Mouse (Mus musculus) midbrain, postnatal 0 days (tissue): ENCODE measurements around the gene Slco2a1. TPM values are rescaled to one million over a fixed set of nuclear protein-coding genes. Genes with fewer than 3 reads are reported as not detected.

Experiments
- ATAC-seq: fragments of 200-750 bp; cut with Nextera tagmentation; 2 replicates; pipeline ENCODE4 v1.8.0; 2017; ENCODE audit warnings: moderate number of reproducible peaks, mild to moderate bottlenecking, moderate TSS enrichment, moderate library complexity; ENCODE audit not compliant: low FRiP score
- DNase-seq: peaks from one replicate; pipeline ENCODE4 v3.0.0-alpha.2; 2015; ENCODE audit warnings: low spot score
- H3K27ac ChIP-seq: fragments of 300-500 bp; sonication (generic); 2 replicates; pipeline ENCODE4 v1.5.1; 2014; ENCODE audit warnings: low read depth, mild to moderate bottlenecking, low read length, mixed read lengths
- H3K27me3 ChIP-seq: fragments of 300-500 bp; sonication (generic); 2 replicates; pipeline ENCODE4 v1.6.1; 2014; ENCODE audit warnings: low read length, control low read depth, mixed read lengths; ENCODE audit not compliant: insufficient read depth
- H3K36me3 ChIP-seq: fragments of 300-500 bp; sonication (generic); 2 replicates; pipeline ENCODE4 v1.6.1; 2014; ENCODE audit warnings: low read length, control low read depth, mixed read lengths; ENCODE audit not compliant: insufficient read depth
- H3K4me1 ChIP-seq: fragments of 300-500 bp; sonication (generic); 2 replicates; pipeline ENCODE4 v1.6.1; 2014; ENCODE audit warnings: mild to moderate bottlenecking, control low read depth, antibody characterized with exemption, low read length, mixed read lengths; ENCODE audit not compliant: insufficient read depth
- H3K4me2 ChIP-seq: fragments of 300-500 bp; sonication (generic); 2 replicates; pipeline ENCODE4 v1.6.1; 2014; ENCODE audit warnings: low read depth, mild to moderate bottlenecking, low read length, mixed read lengths; ENCODE audit not compliant: poor library complexity, severe bottlenecking
- H3K4me3 ChIP-seq: fragments of 300-500 bp; sonication (generic); 2 replicates; pipeline ENCODE4 v1.5.1; 2014; ENCODE audit warnings: low read depth, mild to moderate bottlenecking, low read length, moderate library complexity
- H3K9ac ChIP-seq: fragments of 300-500 bp; sonication (generic); replicated peaks from 2 replicates; pipeline ENCODE4 v1.6.1; 2014; ENCODE audit warnings: mild to moderate bottlenecking, low read length, moderate library complexity, mixed read lengths; ENCODE audit not compliant: poor library complexity, severe bottlenecking
- H3K9me3 ChIP-seq: fragments of 300-500 bp; sonication (generic); 2 replicates; pipeline ENCODE4 v1.6.1; 2016; ENCODE audit warnings: low read length, control low read depth
- CTCF ChIP-seq: IDR thresholded peaks from 2 replicates; pipeline ENCODE4 v1.5.1; 2016; ENCODE audit warnings: antibody characterized with exemption, mild to moderate bottlenecking
- WGBS: fragments of 180-500 bp; shearing (Covaris S2); extraction: QIAGEN DNeasy Blood & Tissue Kit; methylation state at CpG from one replicate; pipeline ENCODE4 v1.1.7; 2014; 5-methylcytosine and 5-hydroxymethylcytosine counted together
- polyA plus RNA-seq: library from polyadenylated mRNA; unstranded; fragments of >200 nt; fragmentation: Nextera tagmentation; extraction: Ambion mirVana; gene quantifications from 2 replicates; pipeline ENCODE4 v1.2.1, GENCODE M21; 2015
- total RNA-seq: library from RNA; depleted of rRNA; stranded (reverse); fragments of >200 nt; gene quantifications from 2 replicates; pipeline ENCODE4 v1.2.3, GENCODE M21; 2014

Gene Slco2a1
- total and polyA plus RNA-seq, 2 experiments from 2014 or later, result 4.2 to 9.3 TPM

DNA sequence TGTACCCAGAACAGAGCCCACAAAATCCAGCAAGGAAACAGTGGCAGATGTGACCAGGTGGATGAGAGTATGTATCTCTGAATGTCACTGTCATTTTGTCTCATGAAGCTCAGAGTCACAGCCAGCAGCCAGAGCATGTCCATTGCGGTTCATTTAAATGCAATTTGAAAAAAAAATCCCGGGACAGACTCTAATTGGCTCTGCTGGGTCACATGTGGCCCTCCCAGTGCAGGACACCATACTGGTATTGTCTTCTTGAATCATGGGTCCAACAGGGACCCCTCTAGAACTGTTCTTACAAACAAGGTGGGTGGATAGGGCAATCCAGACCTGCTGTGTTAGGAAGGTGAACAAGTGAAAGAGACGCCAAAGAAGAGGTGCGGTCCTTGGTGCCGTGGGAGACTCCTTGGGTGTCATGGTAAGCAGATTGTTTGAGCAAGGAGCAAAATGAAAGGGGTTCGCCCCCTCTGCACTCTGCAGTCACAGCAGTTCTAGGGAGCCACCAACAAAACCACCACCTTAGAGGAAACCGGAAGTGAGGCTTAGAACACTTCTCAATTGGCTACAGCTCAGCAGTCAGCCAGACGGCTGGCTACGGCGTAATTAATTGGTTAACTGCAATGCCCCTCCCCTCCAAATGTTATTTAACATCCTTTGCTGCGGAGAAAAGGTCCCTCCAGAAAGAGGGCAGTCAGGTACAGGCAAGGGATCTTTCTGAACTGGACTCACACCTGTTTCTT lies 38.8 kb downstream of the Slco2a1 start:
- no peaks in the 10 kb centered on the region for H3K27me3 ChIP-seq
- 80% methylated on average over 11 of the region's 11 CpGs for WGBS

GRCm38 (mm10) chr9:103029012-103029411 lies 40.5 kb downstream of the Slco2a1 start:
- H3K9me3 ChIP-seq, result no peaks in the 10 kb centered on the region
- no peaks in the 10 kb centered on the region for H3K4me1 ChIP-seq
- no peak overlapping the region for H3K27ac ChIP-seq
- H3K9ac ChIP-seq, result no peak overlapping the region
- no peaks in the 10 kb centered on the region for H3K36me3 ChIP-seq
- H3K4me3 ChIP-seq, result no peak overlapping the region
- no peak for TF ChIP-seq CTCF
- WGBS, result 64% methylated on average over 8 of the region's 8 CpGs
- ATAC-seq (no peak), DNase-seq (no peak)
- H3K27me3 ChIP-seq, result no peaks in the 10 kb centered on the region
- no peak overlapping the region for H3K4me2 ChIP-seq

More for the DNA sequence above, 38.8 kb downstream of the Slco2a1 start:
- H3K9me3 ChIP-seq, result no peaks in the 10 kb centered on the region
- DNase-seq (no peak), ATAC-seq (no peak)
- H3K9ac ChIP-seq, result no peak overlapping the region
- H3K4me2 ChIP-seq, result no peak overlapping the region
- no peak for TF ChIP-seq CTCF
- no peaks in the 10 kb centered on the region for H3K36me3 ChIP-seq
- no peak overlapping the region for H3K4me3 ChIP-seq
- H3K4me1 ChIP-seq, result no peaks in the 10 kb centered on the region
- no peak overlapping the region for H3K27ac ChIP-seq

DNA sequence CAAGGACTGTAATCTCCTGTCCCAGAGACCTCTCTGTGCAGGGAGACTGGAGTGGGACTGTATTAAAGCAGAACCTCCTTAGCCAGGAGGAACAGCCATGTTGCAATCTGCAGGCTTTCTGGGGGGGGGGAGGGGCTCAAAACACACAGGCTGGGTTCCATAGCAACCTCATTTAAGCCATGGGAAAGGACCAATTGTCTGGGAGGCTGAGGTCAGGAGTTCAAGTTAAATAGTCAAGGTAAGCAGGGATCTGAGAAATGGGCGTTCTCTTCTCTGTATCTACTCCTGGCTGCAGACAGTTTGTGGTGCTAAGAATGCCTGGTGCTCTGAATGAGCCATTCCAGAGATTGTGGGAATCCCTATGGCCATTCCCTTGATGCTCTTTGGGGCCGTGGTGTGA lies 41.5 kb downstream of the Slco2a1 start:
- 84% methylated on average over 2 of the region's 2 CpGs for WGBS
- Histone ChIP-seq H3K36me3 (no peaks in the 10 kb centered on the region), H3K4me2 (no peak overlapping the region), H3K4me1 (no peaks in the 10 kb centered on the region), H3K9ac (no peak overlapping the region), H3K4me3 (no peak overlapping the region), H3K9me3 (no peaks in the 10 kb centered on the region), H3K27me3 (no peaks in the 10 kb centered on the region), H3K27ac (no peak overlapping the region)
- ATAC-seq, result no peak
- TF ChIP-seq CTCF, result no peak
- no peak for DNase-seq

DNA sequence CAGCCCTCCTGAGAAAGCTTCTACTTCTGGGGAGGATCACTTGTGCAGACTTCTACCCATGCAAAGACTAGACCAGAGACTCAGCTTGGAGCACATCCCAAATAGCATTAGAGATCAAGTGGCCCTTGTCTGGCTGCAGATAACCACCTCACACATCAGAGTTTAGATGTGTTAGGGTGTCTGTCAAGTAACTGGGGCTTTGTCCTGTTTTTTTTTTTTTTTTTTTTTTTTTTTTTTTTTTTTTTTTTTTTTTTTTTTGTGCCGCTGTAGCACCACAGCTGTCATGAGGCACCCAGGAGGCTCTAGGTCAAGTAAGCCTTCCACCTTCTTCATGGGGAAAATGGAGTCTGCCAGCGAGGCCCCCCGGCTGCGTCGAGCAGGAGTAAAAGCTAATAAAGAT lies 42.7 kb downstream of the Slco2a1 start:
- ATAC-seq (no peak), DNase-seq (no peak)
- Histone ChIP-seq H3K4me3 (no peak overlapping the region), H3K36me3 (no peaks in the 10 kb centered on the region), H3K27me3 (no peaks in the 10 kb centered on the region), H3K9me3 (no peaks in the 10 kb centered on the region), H3K4me1 (no peaks in the 10 kb centered on the region), H3K4me2 (no peak overlapping the region), H3K27ac (no peak overlapping the region), H3K9ac (no peak overlapping the region)
- 75% methylated on average over 5 of the region's 5 CpGs for WGBS
- TF ChIP-seq CTCF, result no peak

DNA sequence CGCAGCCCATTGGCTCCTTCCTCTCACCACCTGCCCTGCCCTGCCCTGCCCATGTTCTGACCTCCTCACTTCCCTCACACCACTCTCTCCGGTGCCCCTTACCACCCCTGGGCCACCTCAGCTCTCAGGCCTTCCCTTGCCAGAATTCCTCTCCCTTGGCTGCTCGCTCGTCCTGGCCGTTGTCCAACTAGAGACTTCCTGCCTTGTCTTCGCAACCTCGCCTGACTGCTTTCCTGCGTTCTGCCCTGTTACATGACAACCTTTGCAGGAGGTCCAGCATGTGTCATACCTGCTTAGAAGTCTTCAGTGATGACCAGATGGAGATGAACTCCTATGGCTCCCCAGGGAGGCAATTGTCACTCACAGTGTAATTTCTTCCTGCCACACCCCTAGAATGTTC lies 43.7 kb downstream of the Slco2a1 start:
- no peak overlapping the region for H3K4me2 ChIP-seq
- WGBS, result 81% methylated on average over 8 of the region's 8 CpGs
- no peak for TF ChIP-seq CTCF

DNA sequence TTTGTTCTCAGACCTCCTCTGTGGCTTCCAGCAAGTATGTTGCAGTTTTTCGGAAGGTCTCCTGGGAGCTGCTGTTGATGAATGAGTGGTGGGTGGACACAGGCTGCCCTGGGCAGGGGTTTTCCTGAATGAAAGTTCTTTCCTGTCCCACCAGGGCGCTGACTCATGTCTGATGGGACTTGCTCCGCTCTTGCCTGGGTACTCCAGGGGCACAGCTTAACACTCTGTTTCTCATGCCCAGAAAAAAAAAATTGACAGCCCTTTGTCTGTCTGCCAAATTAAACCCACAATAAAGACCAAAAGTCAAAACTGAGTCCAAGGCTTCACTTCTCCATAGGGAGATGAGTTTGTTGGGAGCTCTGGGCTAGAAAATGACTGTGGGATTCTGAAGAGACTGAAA lies 44.9 kb downstream of the Slco2a1 start:
- Histone ChIP-seq H3K36me3 (no peaks in the 10 kb centered on the region), H3K27ac (no peak overlapping the region), H3K27me3 (no peaks in the 10 kb centered on the region), H3K4me1 (no peaks in the 10 kb centered on the region), H3K9me3 (no peaks in the 10 kb centered on the region), H3K4me3 (no peak overlapping the region), H3K9ac (no peak overlapping the region), H3K4me2 (no peak overlapping the region)
- no peak for DNase-seq
- ATAC-seq, result no peak
- TF ChIP-seq CTCF, result no peak
- 83% methylated on average over 3 of the region's 3 CpGs for WGBS

More for the DNA sequence above, 43.7 kb downstream of the Slco2a1 start:
- Histone ChIP-seq H3K9me3 (no peaks in the 10 kb centered on the region), H3K27me3 (no peaks in the 10 kb centered on the region), H3K4me3 (no peak overlapping the region), H3K9ac (no peak overlapping the region), H3K36me3 (no peaks in the 10 kb centered on the region), H3K27ac (no peak overlapping the region), H3K4me1 (no peaks in the 10 kb centered on the region)
- DNase-seq (peak; percentile 28), ATAC-seq (no peak)
